Mouse (Mus musculus) thymus, postnatal 10 days (tissue): ENCODE data around the gene Lgi1.

Source experiments
- DNase-seq, 2 experiments: peaks; one replicate each; pipeline ENCODE4 v3.0.0; 2021; ENCODE audit warnings: low spot score in 2 of 2

Gene Lgi1

GRCm38 (mm10) chr19:38325029-38325398, 60.7 kb downstream of the Lgi1 start:
- DNase-seq: no peak

- no peak for DNase-seq
Measured at GRCm38 (mm10) chr19:38325854-38326253, 61.5 kb downstream of the Lgi1 start.

GRCm38 (mm10) chr19:38327002-38327401, 62.7 kb downstream of the Lgi1 start:
- no peak for DNase-seq

GRCm38 (mm10) chr19:38328010-38328409, 63.7 kb downstream of the Lgi1 start:
- no peak for DNase-seq

GRCm38 (mm10) chr19:38329257-38329656, 64.9 kb downstream of the Lgi1 start:
- no peak for DNase-seq

- no peak for DNase-seq
Measured at GRCm38 (mm10) chr19:38331072-38331471, 66.7 kb downstream of the Lgi1 start.

- DNase-seq: no peak
Measured at GRCm38 (mm10) chr19:38332245-38332644, 67.9 kb downstream of the Lgi1 start.

GRCm38 (mm10) chr19:38332820-38333219, 68.5 kb downstream of the Lgi1 start:
- no peak for DNase-seq

GRCm38 (mm10) chr19:38336553-38336952, 72.2 kb downstream of the Lgi1 start:
- no peak for DNase-seq

- DNase-seq: no peak
Measured at GRCm38 (mm10) chr19:38337332-38337731, 73.0 kb downstream of the Lgi1 start.

GRCm38 (mm10) chr19:38339734-38340133, 75.4 kb downstream of the Lgi1 start:
- DNase-seq: no peak

- DNase-seq: no peak
Measured at GRCm38 (mm10) chr19:38343246-38343645, 78.9 kb downstream of the Lgi1 start.

- no peak for DNase-seq
Measured at GRCm38 (mm10) chr19:38348271-38349012, 84.1 kb downstream of the Lgi1 start.

GRCm38 (mm10) chr19:38349013-38349341, 84.6 kb downstream of the Lgi1 start:
- DNase-seq: no peak

GRCm38 (mm10) chr19:38351202-38351601, 86.9 kb downstream of the Lgi1 start:
- no peak for DNase-seq

GRCm38 (mm10) chr19:38351728-38352127, 87.4 kb downstream of the Lgi1 start:
- no peak for DNase-seq

- DNase-seq: peak in 1 of 2 experiments; percentile 39
Measured at GRCm38 (mm10) chr19:38352495-38353130, 88.3 kb downstream of the Lgi1 start.

- DNase-seq: no peak
Measured at GRCm38 (mm10) chr19:38354279-38354678, 89.9 kb downstream of the Lgi1 start.

- no peak for DNase-seq
Measured at GRCm38 (mm10) chr19:38354819-38355360, 90.6 kb downstream of the Lgi1 start.

- DNase-seq: no peak
Measured at GRCm38 (mm10) chr19:38356211-38356828, 92.0 kb downstream of the Lgi1 start.

- no peak for DNase-seq
Measured at GRCm38 (mm10) chr19:38357956-38358623, 93.8 kb downstream of the Lgi1 start.

- DNase-seq: no peak
Measured at GRCm38 (mm10) chr19:38359287-38359686, 95.0 kb downstream of the Lgi1 start.
